Mouse (Mus musculus): ENCODE measurements around the gene Rapgef5.

Gene Rapgef5

GRCm38 (mm10) chr12:117528509-117529145 is 12.3 kb downstream of the Rapgef5 start:
- in situ Hi-C loops (cut with MboI, MseI): no loop called here

GRCm38 (mm10) chr12:117531106-117531505 is 14.8 kb downstream of the Rapgef5 start:
- in situ Hi-C loops (cut with MboI, MseI): loop anchor here (5.0 kb wide), 1 partner anchor 79 kb away; no protein-coding TSS in a partner anchor

- in situ Hi-C loops (cut with MboI, MseI): loop anchor here (5.0 kb wide), 1 partner anchor 81 kb away; no protein-coding TSS in a partner anchor
Measured at GRCm38 (mm10) chr12:117533176-117534086, 17.2 kb downstream of the Rapgef5 start.

- in situ Hi-C loops (cut with MboI, MseI): loop anchor here (5.0 kb wide), 1 partner anchor 82 kb away; no protein-coding TSS in a partner anchor
Measured at GRCm38 (mm10) chr12:117534087-117534751, 17.9 kb downstream of the Rapgef5 start.

- in situ Hi-C loops (cut with MboI, MseI): no loop called here
Measured at GRCm38 (mm10) chr12:117540352-117540751, 24.1 kb downstream of the Rapgef5 start.

GRCm38 (mm10) chr12:117545277-117545676 is 29.0 kb downstream of the Rapgef5 start:
- in situ Hi-C loops (cut with MboI, MseI): no loop called here

- in situ Hi-C loops (cut with MboI, MseI): no loop called here
Measured at GRCm38 (mm10) chr12:117553353-117553752, 37.1 kb downstream of the Rapgef5 start.

GRCm38 (mm10) chr12:117554612-117555063 is 38.4 kb downstream of the Rapgef5 start:
- in situ Hi-C loops (cut with MboI, MseI): no loop called here

GRCm38 (mm10) chr12:117560450-117560849 is 44.2 kb downstream of the Rapgef5 start:
- in situ Hi-C loops (cut with MboI, MseI): no loop called here

GRCm38 (mm10) chr12:117561411-117562059 is 45.3 kb downstream of the Rapgef5 start:
- in situ Hi-C loops (cut with MboI, MseI): no loop called here

- in situ Hi-C loops (cut with MboI, MseI): no loop called here
Measured at GRCm38 (mm10) chr12:117562085-117562484, 45.8 kb downstream of the Rapgef5 start.

GRCm38 (mm10) chr12:117563859-117564258 is 47.6 kb downstream of the Rapgef5 start:
- in situ Hi-C loops (cut with MboI, MseI): no loop called here

- in situ Hi-C loops (cut with MboI, MseI): no loop called here
Measured at GRCm38 (mm10) chr12:117566298-117566697, 50.0 kb downstream of the Rapgef5 start.

- in situ Hi-C loops (cut with MboI, MseI): no loop called here
Measured at GRCm38 (mm10) chr12:117569671-117570070, 53.4 kb downstream of the Rapgef5 start.

- in situ Hi-C loops (cut with MboI, MseI): loop anchor here (5.0 kb wide), 1 partner anchor 178 kb away; no protein-coding TSS in a partner anchor
Measured at GRCm38 (mm10) chr12:117584256-117584655, 68.0 kb downstream of the Rapgef5 start.

- in situ Hi-C loops (cut with MboI, MseI): no loop called here
Measured at GRCm38 (mm10) chr12:117585390-117585789, 69.1 kb downstream of the Rapgef5 start.

GRCm38 (mm10) chr12:117586124-117586523 is 69.8 kb downstream of the Rapgef5 start:
- in situ Hi-C loops (cut with MboI, MseI): no loop called here

- in situ Hi-C loops (cut with MboI, MseI): no loop called here
Measured at GRCm38 (mm10) chr12:117589186-117589585, 72.9 kb downstream of the Rapgef5 start.

- in situ Hi-C loops (cut with MboI, MseI): no loop called here
Measured at GRCm38 (mm10) chr12:117592019-117592418, 75.7 kb downstream of the Rapgef5 start.

GRCm38 (mm10) chr12:117592583-117592982 is 76.3 kb downstream of the Rapgef5 start:
- in situ Hi-C loops (cut with MboI, MseI): no loop called here

- in situ Hi-C loops (cut with MboI, MseI): no loop called here
Measured at GRCm38 (mm10) chr12:117595179-117595578, 78.9 kb downstream of the Rapgef5 start.
